Mouse (Mus musculus) small intestine, adult 2 months (tissue): Measurements from ENCODE around the gene Rufy4.

Source experiments
- CTCF ChIP-seq: fragments of 200-500 bp; IDR thresholded peaks from 2 replicates; pipeline ENCODE4 v1.5.1; 2012; ENCODE audit warnings: low read depth, mild to moderate bottlenecking, control low read depth, inconsistent platforms, low read length, moderate library complexity, mixed read lengths; ENCODE audit not compliant: insufficient replicate concordance, insufficient read length; ENCODE audit errors: extremely low read depth
- POLR2A ChIP-seq: fragments of 200-500 bp; IDR thresholded peaks from 2 replicates; pipeline ENCODE4 v1.6.1; 2012; ENCODE audit warnings: low read depth, mild to moderate bottlenecking, control low read depth, inconsistent platforms, low read length, moderate library complexity

DNA sequence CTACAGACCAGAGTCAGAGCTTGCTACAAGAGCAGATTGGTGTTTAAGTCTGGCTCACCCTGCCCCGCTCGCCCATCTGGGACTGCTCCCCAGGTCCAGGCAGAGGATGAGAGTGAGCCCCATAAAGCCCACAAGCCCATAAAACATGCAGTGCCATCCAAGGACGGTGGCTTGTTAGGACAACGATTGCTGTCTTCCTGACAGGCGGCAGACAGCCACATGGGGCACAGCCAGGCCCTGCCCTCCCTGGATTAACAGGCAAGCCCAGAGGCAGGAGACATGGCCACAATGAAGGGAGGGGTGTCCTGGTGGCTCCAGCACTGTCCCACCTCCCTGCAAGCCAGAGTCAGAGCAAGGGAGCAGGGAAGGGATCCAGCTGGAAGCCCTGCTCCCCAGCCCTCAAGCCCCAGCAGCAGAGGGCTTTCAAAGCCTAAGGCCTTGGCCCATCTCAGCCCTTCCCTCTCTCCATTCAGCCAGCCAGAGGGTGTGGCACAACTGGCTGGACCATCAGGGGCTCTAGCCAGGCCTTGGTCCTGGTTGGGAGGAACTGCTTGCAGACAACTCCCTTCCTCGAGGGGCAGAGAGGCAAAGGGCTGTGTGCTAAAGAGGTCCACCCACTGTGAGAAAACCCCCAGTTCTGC, 41.2 kb upstream of the Rufy4 start:
- TF ChIP-seq CTCF (no peak), POLR2A (no peak)
